Comparison of ENCODE assay signal across 16 mouse cellular contexts in genomic region chr12:85095146-85095545, GRCm38 (mm10). TPM values are rescaled to one million over a fixed set of nuclear protein-coding genes. Genes with fewer than 3 reads are reported as not detected.
DNase-seq lines count a peak whose midpoint lies in the region; ATAC-seq and TF ChIP-seq lines count a peak whose summit lies in the region.
"Had no signal": no experiment of that assay in that cellular context is flagged by ENCODE, and none has a peak within 500 bp of the region (broad histone marks: within the 10 kb centered on the region; RNA-seq: fewer than 3 reads in every experiment).

No protein-coding gene starts in this region.

- DNase-seq in heart, adult 11 months: peak; percentile 88
- DNase-seq in heart, adult 9 months (ENCODE audit: low spot score in 2 of 2): no peak
- peak; percentile 76 for DNase-seq in midbrain, embryonic 11.5 days (ENCODE audit: low spot score, missing footprints)
- DNase-seq in thymus, adult 2 months: no peak
- DNase-seq: cerebellum, adult 11 months; cerebellum, adult 8-10 months; embryo, embryonic 11 days; kidney, adult 18-20 months had no signal

- no peak for ATAC-seq in midbrain, embryonic 11.5 days (ENCODE audit: low FRiP score)
- ATAC-seq in midbrain, embryonic 13.5 days: no peak
- ATAC-seq in embryonic facial prominence, embryonic 15.5 days (ENCODE audit: insufficient number of reproducible peaks, low FRiP score, low TSS enrichment, low read depth): 0 out of 2 replicates have a peak, but pooled peaks have one; percentile 6
- ATAC-seq in limb, embryonic 15.5 days (ENCODE audit: insufficient number of reproducible peaks, low FRiP score, low TSS enrichment, low read depth): no peak
- ATAC-seq: forebrain, embryonic 15.5 days; intestine, embryonic 15.5 days had no signal

- no peaks in the 10 kb centered on the region for H3K27me3 ChIP-seq in midbrain, embryonic 11.5 days (ENCODE audit: control insufficient read depth, insufficient read depth, low read length)
- H3K27me3 ChIP-seq in midbrain, embryonic 13.5 days: no peaks in the 10 kb centered on the region
- H3K27me3 ChIP-seq in embryonic facial prominence, embryonic 15.5 days: no peaks in the 10 kb centered on the region
- no peaks in the 10 kb centered on the region for H3K27me3 ChIP-seq in limb, embryonic 15.5 days
- no peaks in the 10 kb centered on the region for H3K27me3 ChIP-seq in thymus, adult 2 months (ENCODE audit: control insufficient read depth, insufficient read depth, low read length)
- H3K27me3 ChIP-seq: embryonic facial prominence, embryonic 12.5 days; forebrain, embryonic 15.5 days; intestine, embryonic 15.5 days had no signal

- no peak overlapping the region for H3K27ac ChIP-seq in midbrain, embryonic 11.5 days (ENCODE audit: low read depth, low read length)
- no peak overlapping the region for H3K27ac ChIP-seq in midbrain, embryonic 13.5 days
- H3K27ac ChIP-seq in embryonic facial prominence, embryonic 15.5 days (replicated peaks): no peak overlapping the region; the same call in 1 of the 2 replicates
- H3K27ac ChIP-seq in limb, embryonic 15.5 days: peak overlapping the region; percentile 57; the same call in 1 of the 2 replicates
- no peak overlapping the region for H3K27ac ChIP-seq in thymus, adult 2 months (ENCODE audit: control insufficient read depth, insufficient read depth, low read length)
- H3K27ac ChIP-seq: embryonic facial prominence, embryonic 12.5 days; forebrain, embryonic 15.5 days; intestine, embryonic 15.5 days had no signal

- no peaks in the 10 kb centered on the region for H3K4me1 ChIP-seq in midbrain, embryonic 11.5 days (ENCODE audit: control insufficient read depth, insufficient read depth, low read length)
- peaks cover 14% of the 10 kb centered on the region for H3K4me1 ChIP-seq in midbrain, embryonic 13.5 days (replicated peaks)
- peaks cover 22% of the 10 kb centered on the region for H3K4me1 ChIP-seq in embryonic facial prominence, embryonic 15.5 days
- peaks cover 25% of the 10 kb centered on the region for H3K4me1 ChIP-seq in limb, embryonic 15.5 days
- no peaks in the 10 kb centered on the region; the same call in 1 of the 2 replicates for H3K4me1 ChIP-seq in thymus, adult 2 months (replicated peaks; ENCODE audit: control insufficient read depth, insufficient read depth, low read length)

- H3K36me3 ChIP-seq in midbrain, embryonic 11.5 days (ENCODE audit: control insufficient read depth, insufficient read depth, low read length): no peaks in the 10 kb centered on the region
- H3K36me3 ChIP-seq in midbrain, embryonic 13.5 days: peaks cover 3% of the 10 kb centered on the region; the same call in 1 of the 2 replicates
- H3K36me3 ChIP-seq in embryonic facial prominence, embryonic 15.5 days: no peaks in the 10 kb centered on the region
- H3K36me3 ChIP-seq in limb, embryonic 15.5 days: no peaks in the 10 kb centered on the region
- no peaks in the 10 kb centered on the region for H3K36me3 ChIP-seq in thymus, adult 2 months (ENCODE audit: control insufficient read depth, insufficient read depth, low read length)
- H3K36me3 ChIP-seq: forebrain, embryonic 15.5 days; heart, embryonic 10.5 days; intestine, embryonic 15.5 days had no signal

- TF ChIP-seq POLR2A in thymus, adult 2 months (IDR thresholded peaks at IDR 0.05; ENCODE audit: control insufficient read depth, extremely low read depth, insufficient read depth, low read length, poor library complexity): no peak

- H3K9ac ChIP-seq in midbrain, embryonic 11.5 days (ENCODE audit: low read length): no peak overlapping the region
- no peak overlapping the region for H3K9ac ChIP-seq in midbrain, embryonic 13.5 days (replicated peaks)
- H3K9ac ChIP-seq in embryonic facial prominence, embryonic 15.5 days: no peak overlapping the region
- H3K9ac ChIP-seq in limb, embryonic 15.5 days: no peak overlapping the region
- H3K9ac ChIP-seq: embryonic facial prominence, embryonic 12.5 days; forebrain, embryonic 15.5 days; intestine, embryonic 15.5 days had no signal

- no peak overlapping the region for H3K4me3 ChIP-seq in midbrain, embryonic 11.5 days (ENCODE audit: low read depth, low read length)
- H3K4me3 ChIP-seq in midbrain, embryonic 13.5 days (replicated peaks): no peak overlapping the region
- no peak overlapping the region for H3K4me3 ChIP-seq in embryonic facial prominence, embryonic 15.5 days (replicated peaks)
- H3K4me3 ChIP-seq in limb, embryonic 15.5 days: no peak overlapping the region
- H3K4me3 ChIP-seq in thymus, adult 2 months (ENCODE audit: control insufficient read depth, insufficient read depth, low read length): no peak overlapping the region
- H3K4me3 ChIP-seq: embryonic facial prominence, embryonic 12.5 days; erythroblast, embryonic 14.5 days; forebrain, embryonic 15.5 days; heart, embryonic 10.5 days; intestine, embryonic 15.5 days had no signal

- WGBS in midbrain, embryonic 11.5 days: 85% methylated on average over 11 of the region's 11 CpGs
- WGBS in midbrain, embryonic 13.5 days: 89% methylated on average over 11 of the region's 11 CpGs
- 82% methylated on average over 11 of the region's 11 CpGs for WGBS in embryonic facial prominence, embryonic 15.5 days
- WGBS in limb, embryonic 15.5 days: 83% methylated on average over 11 of the region's 11 CpGs
- 92% methylated on average over 11 of the region's 11 CpGs for WGBS in thymus, adult 2 months

- H3K4me2 ChIP-seq in midbrain, embryonic 11.5 days: no peak overlapping the region
- no peak overlapping the region for H3K4me2 ChIP-seq in midbrain, embryonic 13.5 days (replicated peaks)
- H3K4me2 ChIP-seq in embryonic facial prominence, embryonic 15.5 days (replicated peaks): no peak overlapping the region
- no peak overlapping the region for H3K4me2 ChIP-seq in limb, embryonic 15.5 days
- H3K4me2 ChIP-seq: embryonic facial prominence, embryonic 12.5 days; forebrain, embryonic 15.5 days; intestine, embryonic 15.5 days had no signal

- no peak for TF ChIP-seq CTCF in thymus, adult 2 months (IDR thresholded peaks at IDR 0.05; ENCODE audit: borderline replicate concordance, control insufficient read depth, extremely low read depth, insufficient read depth, low read length, poor library complexity)

- H3K9me3 ChIP-seq in midbrain, embryonic 11.5 days (ENCODE audit: control insufficient read depth, low read length): no peaks in the 10 kb centered on the region
- no peaks in the 10 kb centered on the region for H3K9me3 ChIP-seq in midbrain, embryonic 13.5 days
- no peaks in the 10 kb centered on the region for H3K9me3 ChIP-seq in embryonic facial prominence, embryonic 15.5 days (replicated peaks)
- H3K9me3 ChIP-seq in limb, embryonic 15.5 days: no peaks in the 10 kb centered on the region
- H3K9me3 ChIP-seq: embryonic facial prominence, embryonic 12.5 days; forebrain, embryonic 15.5 days; heart, embryonic 10.5 days; intestine, embryonic 15.5 days had no signal

RNA-seq across cellular contexts. Expression of gene Prox2, which starts 15.4 kb away (rescaled TPM):
- 2.6 and 3.6 TPM in 2 replicates for polyA plus RNA-seq in midbrain, embryonic 11.5 days (2014; fragmentation: Nextera tagmentation; extraction: Ambion mirVana)
- polyA plus RNA-seq in midbrain, embryonic 13.5 days (2015; fragmentation: Nextera tagmentation; extraction: Ambion mirVana): 1.8 and 2.8 TPM in 2 replicates
- polyA plus RNA-seq in embryonic facial prominence, embryonic 15.5 days (2015; fragmentation: Nextera tagmentation; extraction: Ambion mirVana): 3.1 and 4.0 TPM in 2 replicates
- polyA plus RNA-seq in limb, embryonic 15.5 days (2015; fragmentation: Nextera tagmentation; extraction: Ambion mirVana): 3.6 and 3.9 TPM in 2 replicates
- polyA plus RNA-seq in thymus, adult 2 months (2012; rRNA removed): 2.6 and 4.4 TPM in 2 replicates

RNA-seq across cellular contexts. Expression of gene Dlst, which starts 15.5 kb away (rescaled TPM):
- polyA plus RNA-seq in midbrain, embryonic 11.5 days (2014; fragmentation: Nextera tagmentation; extraction: Ambion mirVana): 93.9 and 97.0 TPM in 2 replicates
- 98.6 and 104 TPM in 2 replicates for polyA plus RNA-seq in midbrain, embryonic 13.5 days (2015; fragmentation: Nextera tagmentation; extraction: Ambion mirVana)
- polyA plus RNA-seq in embryonic facial prominence, embryonic 15.5 days (2015; fragmentation: Nextera tagmentation; extraction: Ambion mirVana): 105 and 106 TPM in 2 replicates
- 96.0 and 108 TPM in 2 replicates for polyA plus RNA-seq in limb, embryonic 15.5 days (2015; fragmentation: Nextera tagmentation; extraction: Ambion mirVana)
- polyA plus RNA-seq in thymus, adult 2 months (2012; rRNA removed): 131 and 135 TPM in 2 replicates

RNA-seq across cellular contexts. Expression of gene Rps6kl1, which starts 55.9 kb away (rescaled TPM):
- polyA plus RNA-seq in midbrain, embryonic 11.5 days (2014; fragmentation: Nextera tagmentation; extraction: Ambion mirVana): 1.9 and 2.1 TPM in 2 replicates
- 15.6 and 16.6 TPM in 2 replicates for polyA plus RNA-seq in midbrain, embryonic 13.5 days (2015; fragmentation: Nextera tagmentation; extraction: Ambion mirVana)
- polyA plus RNA-seq in embryonic facial prominence, embryonic 15.5 days (2015; fragmentation: Nextera tagmentation; extraction: Ambion mirVana): 0.69 and 1.1 TPM in 2 replicates
- polyA plus RNA-seq in limb, embryonic 15.5 days (2015; fragmentation: Nextera tagmentation; extraction: Ambion mirVana): 0.53 and 0.88 TPM in 2 replicates
- polyA plus RNA-seq in thymus, adult 2 months (2012; rRNA removed): 3.7 and 11.4 TPM in 2 replicates

Comparison
In these comparisons a context has a peak if more than half of its experiments do, and no peak if none do; other contexts are left out.
1. DNase-seq: peak in heart, adult 11 months (single experiment) and midbrain, embryonic 11.5 days (single experiment); none in heart, adult 9 months (0 of 2) and thymus, adult 2 months (single experiment).